Mouse (Mus musculus) kidney, adult 9 months (tissue): ENCODE measurements around the gene Fcgr2b.
"Not testable (repeated sequence)": the region's sequence is repeated elsewhere in the genome, so short reads cannot be mapped to it uniquely, and the experiment has no call there.

Experiments used
- DNase-seq: peaks from one replicate; pipeline ENCODE4 v3.0.0; 2022

Gene Fcgr2b

DNA sequence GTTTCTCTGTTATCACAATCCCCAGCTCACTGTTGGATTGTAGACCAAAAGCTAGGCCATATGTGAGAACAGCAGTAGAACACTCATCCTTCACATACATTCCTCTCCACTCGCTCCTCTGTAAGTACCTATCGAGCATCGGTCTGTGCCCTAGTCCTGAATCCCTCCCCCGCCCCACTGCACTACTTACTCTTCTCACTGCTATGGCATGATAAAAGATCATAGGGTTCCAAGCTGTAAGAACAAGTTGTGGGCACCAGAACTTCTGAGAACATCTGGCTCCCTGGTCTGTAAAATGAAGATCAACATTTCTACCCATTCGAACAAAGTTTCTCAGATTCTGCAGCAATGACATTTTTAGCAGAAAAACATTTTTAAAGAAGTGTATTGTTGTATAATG lies at the start of gene Fcgr2b:
Gene Fcgr2b (minus strand): TSS at position 101 of the 400 bp plus-strand sequence.
- DNase-seq: no peak

DNA sequence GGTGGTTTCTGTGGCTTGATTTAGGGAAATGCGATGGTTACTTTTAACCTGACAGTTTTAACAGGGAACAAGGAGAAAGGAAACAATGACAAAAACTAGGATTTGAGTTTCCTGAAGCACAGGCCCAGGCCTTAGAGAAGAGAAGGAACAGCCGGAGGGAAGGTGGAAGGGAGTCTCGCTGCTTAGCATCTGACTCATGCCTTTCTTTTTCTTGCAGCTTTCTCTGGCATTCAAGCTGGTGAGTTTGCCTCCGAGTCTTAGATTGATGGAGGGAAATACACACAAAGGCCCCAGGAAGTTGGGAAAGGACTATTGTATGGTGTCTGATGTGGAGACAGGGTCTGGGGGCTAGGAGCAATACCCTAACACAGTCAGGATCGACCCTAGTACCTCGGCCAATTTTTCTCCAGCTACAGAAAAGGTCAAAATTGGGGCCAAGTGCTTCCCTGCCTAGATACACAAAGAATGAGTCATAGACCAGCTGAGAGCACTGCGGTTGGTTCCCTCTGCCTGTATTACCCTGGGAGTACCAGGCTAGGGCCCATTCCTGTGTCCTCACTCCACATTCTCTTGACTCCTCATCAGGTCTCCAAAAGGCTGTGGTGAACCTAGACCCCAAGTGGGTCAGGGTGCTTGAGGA lies 43.1 kb upstream of the Fcgr2b start:
- DNase-seq: no peak

DNA sequence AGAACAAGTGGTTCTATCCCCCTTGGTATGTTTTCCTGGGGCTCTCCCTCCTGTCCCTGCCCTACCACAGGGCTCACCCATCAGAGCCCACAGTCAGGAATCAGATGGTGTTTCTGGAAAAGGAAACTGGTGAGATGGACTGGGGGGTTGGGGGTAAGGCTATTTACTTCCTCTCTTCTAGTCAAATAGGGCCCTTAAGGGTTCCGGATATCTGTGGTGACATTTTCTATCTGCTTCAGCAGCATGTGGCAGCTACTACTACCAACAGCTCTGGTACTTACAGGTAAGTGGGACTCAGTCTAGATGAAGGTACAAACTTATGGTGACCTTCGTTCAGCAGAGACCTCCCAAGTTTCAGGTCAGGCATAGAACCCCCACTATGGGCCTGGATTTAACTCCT lies 42.4 kb upstream of the Fcgr2b start, which contains the start of gene Fcgr4:
Gene Fcgr4 (plus strand): TSS at position 184 of the 400 bp plus-strand sequence.
- no peak for DNase-seq

DNA sequence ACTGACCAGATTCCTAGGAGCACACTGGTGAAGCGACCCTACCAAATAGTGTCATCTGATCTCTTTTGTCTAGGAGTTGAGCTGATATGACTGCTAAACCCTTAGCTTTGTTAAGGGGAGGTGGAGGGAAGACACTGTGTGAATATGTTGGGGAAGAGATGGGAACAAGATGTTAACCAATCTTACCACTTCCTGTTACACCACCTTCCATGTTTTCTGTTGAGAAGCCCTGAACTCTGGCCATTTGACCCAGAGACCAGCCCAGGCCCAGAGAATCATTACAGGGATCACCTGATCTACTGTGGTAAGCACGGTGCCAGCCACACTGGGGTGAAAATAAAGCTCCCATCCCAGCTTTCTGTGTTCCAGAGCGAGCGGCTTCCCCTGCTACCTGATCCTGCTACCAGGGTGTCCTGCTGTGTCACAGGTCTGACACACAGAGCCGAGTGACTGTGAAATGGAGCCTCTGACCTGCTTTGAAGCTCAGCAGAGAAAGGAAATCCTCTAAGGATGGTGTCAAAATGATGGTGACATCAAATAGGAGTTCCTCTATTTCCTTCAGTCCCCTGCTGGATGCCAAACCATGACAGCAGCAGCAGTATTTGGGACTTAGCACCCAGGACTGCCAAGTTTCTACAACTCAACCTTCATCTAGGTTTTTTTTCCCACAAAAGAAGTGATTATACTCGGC lies 41.3 kb upstream of the Fcgr2b start:
- DNase-seq: no peak

DNA sequence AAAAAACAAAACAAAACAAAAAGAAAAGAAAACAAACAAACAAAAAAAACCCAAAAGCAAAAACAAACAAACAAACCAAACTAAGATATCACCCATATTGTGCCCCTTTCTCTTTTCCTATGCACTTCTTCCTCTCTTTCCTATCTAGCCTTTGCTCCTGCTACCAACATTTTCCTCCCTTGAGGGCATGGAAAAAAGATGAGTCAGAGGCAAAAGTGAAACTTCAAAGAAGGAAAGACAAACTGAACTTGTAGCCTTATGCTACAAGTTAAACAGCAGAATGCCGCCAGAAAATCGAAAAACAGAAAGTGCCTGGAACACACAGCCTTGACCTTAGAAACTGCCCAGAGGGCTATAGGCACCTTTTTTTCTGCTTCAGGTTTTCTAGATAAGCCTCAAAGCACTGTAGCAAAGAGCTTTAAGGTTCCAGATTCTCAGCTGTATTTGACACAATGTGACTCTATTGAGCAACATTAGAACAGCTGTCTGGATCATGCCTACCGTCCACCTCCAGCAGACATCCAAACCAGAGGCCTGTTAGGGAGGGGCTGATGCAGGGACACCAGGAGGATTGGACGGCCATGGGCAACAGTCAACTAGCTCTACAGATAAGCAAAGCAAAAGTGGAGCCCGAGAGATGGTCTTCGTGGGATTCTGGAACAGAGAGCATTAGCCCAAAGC lies 40.5 kb upstream of the Fcgr2b start:
- DNase-seq: no peak

DNA sequence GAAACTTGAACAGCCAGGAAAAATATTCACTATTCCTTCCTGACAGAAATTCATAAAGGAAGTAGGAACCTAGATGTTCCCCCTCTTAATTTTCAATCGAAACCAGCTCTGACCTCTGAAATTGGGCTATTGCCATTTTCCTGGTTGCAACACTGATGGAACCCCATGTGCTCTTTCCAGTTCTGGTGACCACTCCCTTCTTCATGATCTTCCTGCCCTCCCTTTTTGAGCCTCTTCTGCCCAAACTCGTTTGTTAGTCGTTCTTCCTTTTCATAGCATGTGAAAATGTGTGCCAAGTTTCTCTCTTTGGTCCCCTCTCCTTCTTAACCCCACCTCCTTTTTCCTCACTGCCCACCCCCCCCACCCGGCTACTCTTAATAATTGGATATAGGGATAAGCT lies 35.4 kb upstream of the Fcgr2b start:
- no peak for DNase-seq

DNA sequence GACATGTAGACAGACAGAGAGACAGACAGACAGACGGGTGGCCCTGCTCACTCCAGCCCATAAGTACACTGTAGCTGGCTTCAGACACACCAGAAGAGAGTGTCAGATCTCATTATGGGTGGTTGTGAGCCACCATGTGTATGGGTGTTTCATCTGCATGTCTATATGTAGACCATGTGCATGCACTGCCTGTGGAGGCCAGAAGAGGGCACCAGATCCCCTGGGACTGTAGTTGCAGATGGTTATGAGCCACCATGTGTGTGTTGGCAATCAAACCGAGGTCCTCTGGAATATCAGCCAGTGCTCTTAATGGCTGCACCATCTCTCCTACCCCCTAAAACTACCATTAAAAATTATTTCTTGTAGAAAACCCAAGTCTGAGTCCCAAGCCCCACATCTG lies 30.6 kb upstream of the Fcgr2b start:
- DNase-seq: no peak

DNA sequence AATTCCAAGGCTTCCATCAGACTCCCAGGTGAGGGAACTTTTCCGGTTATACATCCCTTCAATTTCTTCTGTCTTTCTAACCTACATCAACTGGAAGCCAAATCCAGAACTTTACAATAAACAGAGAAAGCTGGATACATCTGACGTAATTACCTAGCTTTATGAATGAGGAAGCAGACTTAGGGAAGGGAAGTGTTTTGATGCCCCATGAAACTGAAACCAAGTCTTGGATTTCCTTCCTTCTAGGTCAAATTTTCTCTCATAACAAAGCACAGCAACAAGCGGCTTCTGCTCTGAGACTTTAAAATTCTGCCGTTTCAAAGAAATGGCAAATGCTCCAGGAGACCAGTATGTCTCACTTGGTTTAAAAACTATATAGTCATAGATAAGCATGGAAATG lies 30.0 kb upstream of the Fcgr2b start:
- DNase-seq: no peak

DNA sequence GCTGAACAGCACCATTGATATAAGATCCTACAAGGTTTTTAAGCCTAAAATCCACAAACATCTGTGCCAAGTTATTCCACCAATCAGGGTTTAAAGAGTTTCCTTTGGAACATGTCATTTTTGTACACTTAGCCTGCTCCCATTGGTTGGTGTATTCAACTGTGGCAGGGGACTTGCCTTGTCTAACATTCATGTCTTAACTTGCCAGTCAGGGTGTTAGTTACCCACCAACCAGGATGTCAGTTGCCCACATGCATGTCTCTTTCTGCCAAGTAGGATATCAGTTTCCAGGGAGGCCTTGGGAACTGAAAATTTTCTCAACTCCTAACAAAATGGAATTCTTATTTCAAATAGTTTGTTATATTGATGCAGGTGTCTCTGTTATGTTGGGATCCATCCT lies 29.2 kb upstream of the Fcgr2b start:
- no peak for DNase-seq

DNA sequence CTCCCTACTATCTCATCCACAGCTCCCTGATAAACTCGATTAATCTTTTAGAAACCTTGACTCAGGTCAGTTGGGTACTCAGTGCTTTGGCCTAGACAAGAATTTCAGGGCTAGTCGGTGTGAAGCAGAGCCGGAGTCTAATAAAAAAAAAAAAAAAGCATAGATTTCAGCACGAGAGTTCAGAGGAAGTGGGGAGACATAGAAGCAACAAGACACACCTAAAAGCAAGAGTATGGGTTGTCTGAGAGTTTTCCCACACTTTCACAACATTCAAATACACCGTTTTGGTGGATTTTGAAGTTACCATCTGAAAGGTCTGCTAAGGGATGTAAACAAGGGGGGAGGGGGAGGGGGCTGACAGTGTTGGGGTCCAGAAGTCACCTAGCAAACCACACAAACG lies 28.7 kb upstream of the Fcgr2b start:
- DNase-seq: no peak

DNA sequence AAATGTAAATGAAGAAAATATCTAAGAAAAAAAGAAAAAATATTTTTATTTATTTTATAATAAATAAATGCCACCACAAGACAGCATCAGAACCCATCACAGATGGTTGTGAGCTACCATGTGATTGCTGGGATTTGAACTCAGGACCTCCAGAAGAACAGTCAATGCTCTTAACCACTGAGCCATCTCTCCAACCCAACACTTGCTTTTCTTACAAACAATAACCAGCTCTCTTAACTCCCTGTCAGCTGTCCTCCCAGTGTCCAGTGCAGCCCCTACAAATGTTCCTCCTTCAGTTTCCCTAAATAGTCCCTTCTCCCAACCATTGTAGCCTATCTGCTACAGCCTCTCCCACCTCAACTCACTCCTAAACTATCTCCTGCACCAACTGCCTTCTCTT lies 23.5 kb upstream of the Fcgr2b start:
- no peak for DNase-seq

DNA sequence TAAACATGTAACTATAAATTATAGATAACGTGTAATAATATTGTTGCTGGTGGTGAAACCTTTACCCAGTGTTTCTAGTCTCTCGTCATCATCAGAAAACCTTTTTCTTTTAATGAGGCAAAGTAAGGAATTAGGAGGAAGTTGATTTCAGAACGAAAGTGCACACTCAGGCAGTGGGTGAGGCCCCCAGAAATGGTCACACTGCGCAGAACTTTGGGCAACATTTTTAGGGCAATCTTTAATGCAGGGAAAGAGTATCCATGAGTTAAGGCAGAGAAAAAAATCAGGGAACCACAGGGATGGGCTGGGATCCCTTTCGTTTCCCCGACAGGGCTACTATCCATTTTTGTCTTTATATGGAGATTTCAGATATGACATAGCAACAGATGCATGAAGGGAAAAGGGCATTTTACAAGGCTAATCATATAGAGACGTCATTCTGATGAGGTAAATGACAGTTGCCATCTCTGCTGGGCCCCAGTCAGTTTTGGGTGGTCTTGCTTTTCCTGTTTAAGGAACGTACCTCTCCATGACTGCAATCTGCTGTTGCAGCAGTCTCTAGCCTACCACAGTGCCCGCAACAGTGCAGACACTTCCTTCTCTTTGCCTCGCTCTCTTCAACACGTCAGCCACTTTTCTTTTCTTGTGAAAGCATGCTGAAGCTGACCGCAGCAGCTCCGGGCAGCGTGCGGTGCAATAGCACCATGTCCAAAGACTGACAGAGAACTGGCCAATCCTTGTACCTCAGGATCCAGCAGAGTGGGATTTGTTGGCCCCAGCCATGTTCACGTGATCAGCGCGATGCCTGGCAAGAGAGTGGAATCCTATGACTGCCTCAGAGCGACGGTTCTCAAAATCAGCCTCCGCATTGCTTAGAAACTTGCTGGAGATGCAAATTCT lies 21.7 kb upstream of the Fcgr2b start:
- no peak for DNase-seq

DNA sequence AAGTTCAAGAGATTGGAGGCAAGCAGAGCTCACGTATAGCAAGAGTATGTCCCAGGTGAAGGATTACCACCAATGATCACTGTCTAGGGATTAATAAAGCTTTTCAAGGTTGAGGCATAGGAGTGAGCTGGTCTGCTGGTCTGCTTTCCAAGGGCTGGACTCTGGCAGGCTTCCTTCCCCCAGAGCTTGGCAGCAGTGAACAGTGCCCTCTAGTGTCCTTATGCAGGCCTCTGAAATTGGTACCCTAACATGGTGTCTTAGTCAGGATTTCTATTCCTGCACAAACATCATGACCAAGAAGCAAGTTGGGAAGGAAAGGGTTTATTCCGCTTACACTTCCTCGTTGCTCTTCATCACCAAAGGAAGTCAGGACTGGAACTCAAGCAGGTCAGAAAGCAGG lies 20.4 kb upstream of the Fcgr2b start:
- peak; percentile 78 for DNase-seq

DNA sequence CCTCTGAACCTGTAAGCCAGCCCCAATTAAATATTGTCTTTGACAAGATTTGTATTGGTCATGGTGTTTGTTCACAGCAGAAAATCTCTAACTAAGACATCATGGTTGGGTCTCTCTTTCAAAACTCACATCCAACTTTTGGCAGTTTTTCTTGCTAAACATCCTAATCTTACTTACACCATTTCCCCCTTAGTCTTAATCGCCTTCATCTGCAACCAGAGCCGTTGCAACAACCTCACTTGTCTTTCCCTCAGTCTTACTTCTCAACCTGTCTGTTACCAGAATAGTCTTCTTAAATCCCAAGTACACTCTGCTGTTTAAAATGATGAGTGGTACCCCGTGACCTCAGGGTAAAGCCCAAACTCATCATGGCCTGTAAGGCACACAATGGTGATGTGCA lies 19.7 kb upstream of the Fcgr2b start:
- DNase-seq: no peak

DNA sequence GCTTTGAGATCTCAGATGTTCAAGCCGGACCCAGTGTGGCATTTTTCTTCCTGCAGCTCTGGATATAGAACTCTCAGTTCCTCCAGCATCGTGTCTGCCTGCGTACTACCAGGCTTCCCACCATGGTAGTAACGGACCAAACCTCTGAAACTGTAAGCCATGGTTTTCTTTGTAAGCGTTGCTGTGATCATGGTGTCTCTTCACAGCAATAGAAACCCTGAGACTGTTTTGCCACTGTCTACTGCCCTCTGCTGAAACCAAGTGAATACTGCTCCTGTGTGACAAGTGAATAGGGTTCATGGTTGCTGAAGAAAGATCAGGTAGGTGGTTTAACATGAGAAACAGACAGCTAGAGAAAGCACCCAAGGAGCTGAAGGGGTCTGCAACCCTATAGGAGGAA lies 16.2 kb upstream of the Fcgr2b start:
- peak; percentile 74 for DNase-seq

DNA sequence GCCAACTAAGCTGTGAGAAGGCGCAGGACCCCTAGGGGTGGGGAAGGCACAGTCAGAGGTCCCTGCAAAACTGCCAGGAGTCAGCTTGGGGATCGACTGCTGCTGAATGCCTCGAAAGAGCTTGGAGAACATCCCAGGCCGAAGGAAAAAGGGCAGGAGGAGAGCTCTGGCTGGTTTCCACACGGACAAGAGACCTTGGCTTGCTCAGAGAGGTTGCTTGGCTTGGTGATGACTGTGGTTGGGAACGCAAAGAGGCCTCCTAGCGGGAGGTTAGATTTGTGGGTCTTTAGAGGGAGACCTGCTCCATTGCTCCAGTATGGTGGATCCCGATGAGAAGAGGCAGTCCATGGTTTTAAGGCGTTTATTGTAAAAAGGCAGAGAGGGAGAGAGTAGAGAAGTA lies 13.3 kb upstream of the Fcgr2b start:
- no peak for DNase-seq

DNA sequence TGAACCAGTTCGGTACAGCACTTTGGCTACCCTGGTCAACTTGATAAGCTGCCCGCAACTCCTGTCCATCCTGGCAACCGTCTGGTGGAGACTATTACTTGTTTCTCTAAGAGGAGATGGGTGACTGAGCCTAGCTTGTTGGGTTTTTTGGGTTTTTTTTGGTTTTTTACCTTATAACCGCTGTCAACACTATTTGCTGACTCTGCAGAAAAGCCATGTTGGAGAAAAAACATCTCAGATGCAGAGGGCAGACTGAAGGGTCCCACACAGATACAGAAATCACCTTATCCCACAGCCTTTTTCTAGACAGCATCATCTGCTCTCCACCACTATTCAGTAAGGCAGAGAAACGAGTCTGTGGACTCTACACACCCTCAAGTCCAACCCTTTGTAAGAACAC lies 9.5 kb upstream of the Fcgr2b start:
- DNase-seq: no peak

DNA sequence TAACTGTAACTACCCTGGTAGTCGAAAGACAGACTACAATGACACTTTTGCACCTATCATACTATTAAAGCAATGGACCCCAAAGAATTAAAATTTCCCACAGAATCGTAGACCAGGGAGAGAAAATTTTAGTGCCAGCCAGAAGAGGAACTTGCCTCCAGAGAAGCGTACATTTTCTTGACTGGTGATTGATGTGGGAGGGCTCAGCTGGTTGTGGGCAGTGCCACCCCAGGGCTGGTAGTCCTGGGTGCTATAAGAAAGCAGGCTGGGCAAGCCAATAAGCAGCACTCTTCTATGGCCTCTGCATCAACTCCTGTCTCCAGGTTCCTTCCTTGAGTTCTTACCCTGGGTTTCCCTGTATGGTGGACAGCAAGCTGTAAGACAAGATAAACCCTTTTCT lies 8.7 kb upstream of the Fcgr2b start:
- no peak for DNase-seq

DNA sequence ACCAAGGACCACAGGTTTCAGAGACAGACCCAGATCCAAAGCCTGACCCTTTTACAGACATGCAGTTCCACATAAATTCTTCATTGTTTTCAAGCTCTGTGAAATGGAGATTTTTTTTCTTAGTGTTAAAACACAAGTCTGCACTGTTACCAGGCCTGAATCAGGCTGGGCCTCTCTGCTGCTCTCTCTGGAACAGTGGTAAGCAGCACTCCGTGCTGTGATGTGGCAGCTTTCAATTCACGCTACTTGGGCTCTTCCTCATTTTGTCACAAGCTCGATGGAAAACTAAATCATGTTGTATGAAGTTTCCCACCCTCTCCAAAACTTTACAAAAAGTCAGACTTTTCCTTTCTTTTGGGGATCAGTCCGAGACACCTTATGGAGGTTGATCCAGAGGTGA lies 6.7 kb upstream of the Fcgr2b start:
- no peak for DNase-seq

DNA sequence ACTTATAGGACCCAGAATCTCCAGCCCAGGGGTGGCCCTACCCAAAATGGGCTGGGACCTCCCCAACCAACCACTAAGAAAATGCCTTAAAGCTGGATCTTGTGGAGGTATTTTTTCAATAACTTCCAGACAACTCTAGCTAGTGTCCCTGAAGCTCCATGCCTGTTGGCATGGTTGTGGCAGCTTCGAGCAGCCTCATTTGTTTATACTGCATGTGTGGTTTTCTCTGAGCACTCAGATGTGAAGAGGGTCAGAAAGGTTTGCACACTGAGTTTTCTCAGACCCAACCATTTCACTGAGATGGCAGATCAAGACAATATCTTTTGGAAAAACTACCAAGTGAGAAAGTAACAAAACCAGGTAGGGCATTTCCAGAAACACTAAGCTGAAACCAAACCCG lies 6.0 kb upstream of the Fcgr2b start:
- no peak for DNase-seq

DNA sequence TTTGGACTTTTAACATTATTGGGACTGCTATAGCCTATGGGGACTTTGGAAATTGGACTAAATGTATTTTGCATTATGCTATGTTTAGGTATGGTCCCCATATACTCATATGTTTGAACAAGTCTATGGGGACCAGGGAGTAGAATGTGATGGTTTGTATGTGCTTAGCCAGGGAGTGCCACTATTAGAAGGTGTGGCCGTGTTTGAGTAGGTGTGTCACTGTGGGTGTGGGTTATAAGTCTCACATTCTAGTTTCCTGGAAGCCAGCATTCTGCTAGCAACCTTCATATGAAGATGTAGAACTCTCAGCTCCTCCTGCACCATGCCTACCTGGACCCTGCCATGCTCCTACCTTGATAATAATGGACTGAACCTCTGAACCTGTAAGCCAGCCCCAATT lies 5.3 kb upstream of the Fcgr2b start:
- DNase-seq: not testable (repeated sequence)

DNA sequence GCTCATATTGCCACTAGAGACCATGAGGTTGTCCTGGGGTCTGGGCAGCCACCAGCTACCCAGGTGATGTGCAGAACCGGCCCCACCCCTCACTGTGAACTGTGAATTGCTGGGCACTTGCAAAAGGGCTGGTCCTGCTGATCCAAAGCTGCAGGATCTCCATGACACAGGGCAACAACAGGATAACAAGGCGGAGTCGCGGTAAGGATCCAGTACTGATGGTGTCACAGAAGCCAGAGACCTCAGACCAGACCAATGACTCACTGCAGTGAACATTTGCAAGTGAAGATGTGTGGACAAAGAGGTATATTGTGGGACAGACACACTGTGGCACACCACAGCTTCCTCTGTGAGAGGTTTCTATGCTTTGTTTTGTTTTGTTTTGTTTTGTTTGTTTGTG lies 2.3 kb upstream of the Fcgr2b start:
- DNase-seq: no peak

DNA sequence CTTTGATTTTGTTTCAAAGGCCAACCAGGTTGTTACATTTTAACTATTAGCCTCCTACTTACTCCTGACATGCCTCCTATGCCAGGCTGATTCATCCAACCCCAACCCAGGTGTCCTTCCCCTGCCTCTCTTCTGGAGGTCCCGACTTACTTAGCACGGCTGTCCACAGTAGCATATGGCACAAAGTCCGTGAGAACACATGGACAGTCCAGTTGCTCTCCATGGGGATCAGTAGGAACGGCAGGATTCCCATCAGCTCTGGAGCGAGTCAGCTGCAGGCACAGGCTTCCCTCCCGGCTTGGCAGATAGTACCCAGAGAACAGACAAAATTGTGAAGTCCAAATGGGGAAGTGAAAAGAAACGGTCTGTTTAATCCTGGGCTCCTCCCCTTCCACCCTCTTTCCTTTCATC lies 591 bp downstream of the Fcgr2b start:
- DNase-seq: peak; percentile 93
